Mouse (Mus musculus) embryonic facial prominence, embryonic 14.5 days (tissue): ENCODE measurements at regions not wholly inside any gene's neighbourhood (a gene's known extent, or its start where the extent isn't known, plus 50 kb on each side); places are given as distances from the start of the nearest gene placed in this dataset.
A peak's percentile ranks its signal among the peaks of the same experiment; 100 is the strongest.

Source experiments
- ATAC-seq: fragments of 200-750 bp; cut with Nextera tagmentation; 2 replicates; pipeline ENCODE4 v1.8.0; 2017; ENCODE audit warnings: low read depth, moderate number of reproducible peaks, moderate TSS enrichment
- DNase-seq: peaks from one replicate; pipeline ENCODE4 v3.0.0-alpha.2; 2015; ENCODE audit warnings: low spot score
- H3K27ac ChIP-seq: fragments of 300-500 bp; sonication (generic); replicated peaks from 2 replicates; pipeline ENCODE4 v1.5.1; 2014; ENCODE audit warnings: low read depth, mild to moderate bottlenecking, low read length, moderate library complexity
- H3K27me3 ChIP-seq: fragments of 300-500 bp; sonication (generic); replicated peaks from 2 replicates; pipeline ENCODE4 v1.6.1; 2014; ENCODE audit warnings: low read length; ENCODE audit not compliant: control insufficient read depth, insufficient read depth
- H3K36me3 ChIP-seq: fragments of 300-500 bp; sonication (generic); 2 replicates; pipeline ENCODE4 v1.6.1; 2014; ENCODE audit warnings: low read length, mixed read lengths; ENCODE audit not compliant: control insufficient read depth, insufficient read depth
- H3K4me1 ChIP-seq: fragments of 300-500 bp; sonication (generic); 2 replicates; pipeline ENCODE4 v1.6.1; 2014; ENCODE audit warnings: antibody characterized with exemption, low read length; ENCODE audit not compliant: control insufficient read depth, insufficient read depth
- H3K4me2 ChIP-seq: fragments of 300-500 bp; sonication (generic); 2 replicates; pipeline ENCODE4 v1.6.1; 2014; ENCODE audit warnings: low read depth, mild to moderate bottlenecking, low read length, moderate library complexity, mixed read lengths
- H3K4me3 ChIP-seq: fragments of 300-500 bp; sonication (generic); 2 replicates; pipeline ENCODE4 v1.5.1; 2014; ENCODE audit warnings: low read depth, mild to moderate bottlenecking, low read length
- H3K9ac ChIP-seq: fragments of 300-500 bp; sonication (generic); 2 replicates; pipeline ENCODE4 v1.6.1; 2014; ENCODE audit warnings: low read depth, mild to moderate bottlenecking, low read length, moderate library complexity, mixed read lengths
- H3K9me3 ChIP-seq: fragments of 300-500 bp; sonication (generic); 2 replicates; pipeline ENCODE4 v1.6.1; 2016; ENCODE audit warnings: low read length; ENCODE audit not compliant: control insufficient read depth
- WGBS: fragments of 180-500 bp; shearing (Covaris S2); extraction: QIAGEN DNeasy Blood & Tissue Kit; methylation state at CpG from one replicate; pipeline ENCODE4 v1.1.7; 2014; 5-methylcytosine and 5-hydroxymethylcytosine counted together

- no peak overlapping the region for H3K27ac ChIP-seq
- WGBS, result 60% methylated on average over 4 of the region's 4 CpGs
- DNase-seq (no peak), ATAC-seq (no peak)
- H3K4me1 ChIP-seq, result 0 out of 2 replicates have a peak, but pooled peaks cover 7% of the 10 kb centered on the region
- H3K4me3 ChIP-seq, result no peak overlapping the region
- no peaks in the 10 kb centered on the region for H3K27me3 ChIP-seq
- no peak overlapping the region for H3K9ac ChIP-seq
- no peak overlapping the region for H3K4me2 ChIP-seq
- H3K9me3 ChIP-seq, result 0 out of 2 replicates have a peak, but pooled peaks cover 3% of the 10 kb centered on the region
- no peaks in the 10 kb centered on the region for H3K36me3 ChIP-seq
Observed at GRCm38 (mm10) chr13:29044655-29045054, 91.1 kb upstream of the Sox4 start.

DNA sequence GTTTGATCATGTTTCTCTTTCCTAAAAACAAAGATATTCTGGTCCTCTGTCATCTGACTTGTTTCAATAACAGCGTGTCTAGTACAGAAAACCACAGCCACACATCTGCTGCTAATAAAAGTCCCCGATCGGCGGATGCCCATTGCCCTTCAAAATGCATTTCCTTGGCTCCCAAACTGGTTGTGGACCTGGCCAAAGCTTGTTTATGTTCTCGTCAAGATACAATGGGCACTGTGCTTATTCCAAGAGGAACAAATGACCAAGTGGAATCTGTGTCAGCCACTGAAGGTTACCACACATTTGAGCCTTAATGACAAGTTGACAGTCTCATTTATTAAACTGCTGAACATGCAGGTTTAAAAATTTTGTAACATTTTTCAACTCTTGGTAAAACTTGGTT lies 86.8 kb upstream of the Sox4 start:
- H3K4me3 ChIP-seq, result no peak overlapping the region
- 0 out of 2 replicates have a peak, but pooled peaks cover 7% of the 10 kb centered on the region for H3K4me1 ChIP-seq
- H3K4me2 ChIP-seq, result no peak overlapping the region
- no peak overlapping the region for H3K9ac ChIP-seq
- H3K36me3 ChIP-seq, result no peaks in the 10 kb centered on the region
- H3K27ac ChIP-seq, result no peak overlapping the region
- no peak for DNase-seq
- no peaks in the 10 kb centered on the region for H3K27me3 ChIP-seq
- H3K9me3 ChIP-seq, result 0 out of 2 replicates have a peak, but pooled peaks cover 6% of the 10 kb centered on the region
- WGBS, result 50% methylated on average over 5 of the region's 5 CpGs
- ATAC-seq, result no peak

DNA sequence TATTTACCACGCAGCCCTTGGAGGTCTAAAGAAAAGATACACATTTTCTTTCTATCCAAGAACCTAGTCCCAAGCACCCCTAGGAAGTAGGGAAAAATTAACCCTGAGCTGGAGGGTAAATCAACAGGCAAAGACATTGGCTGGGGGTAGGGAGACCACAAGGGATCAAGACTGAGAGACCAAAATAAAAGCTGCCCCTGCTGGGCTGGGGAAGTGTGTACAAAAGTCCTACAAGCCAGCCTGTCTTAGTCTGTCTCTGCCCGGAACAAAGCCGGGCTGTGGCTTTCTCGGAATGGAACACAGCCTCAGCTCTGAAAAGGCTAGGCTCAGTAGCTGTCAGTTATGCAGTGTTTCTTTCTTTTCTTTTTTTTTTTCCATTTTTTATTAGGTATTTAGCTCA lies 81.4 kb upstream of the Sox4 start:
- Histone ChIP-seq H3K4me3 (no peak overlapping the region), H3K27ac (no peak overlapping the region), H3K4me2 (no peak overlapping the region), H3K36me3 (no peaks in the 10 kb centered on the region), H3K27me3 (no peaks in the 10 kb centered on the region), H3K9me3 (0 out of 2 replicates have a peak, but pooled peaks cover 6% of the 10 kb centered on the region), H3K9ac (no peak overlapping the region), H3K4me1 (no peaks in the 10 kb centered on the region)
- ATAC-seq (peak; percentile 59), DNase-seq (no peak)
- WGBS, result 56% methylated on average over 4 of the region's 4 CpGs

DNA sequence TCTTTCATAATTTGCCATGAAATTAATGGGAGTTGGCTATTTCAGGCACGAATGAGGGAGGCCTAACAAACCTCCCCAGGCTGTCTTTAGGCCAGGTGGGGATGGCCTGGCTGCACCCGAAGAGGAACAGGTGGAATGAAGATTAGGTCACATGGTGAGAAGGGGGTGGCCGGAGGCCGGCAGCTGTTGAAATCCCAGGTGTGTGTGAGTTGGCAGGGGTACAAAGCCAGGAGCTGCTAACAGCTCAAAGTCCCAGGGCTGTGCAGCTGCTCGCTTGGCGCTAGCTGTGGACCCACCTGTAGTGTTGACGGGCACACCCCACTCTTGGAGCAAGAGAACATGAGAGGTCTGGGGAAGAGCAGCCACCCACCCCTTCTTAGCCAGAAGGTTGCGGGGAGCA lies 80.9 kb upstream of the Sox4 start:
- peak; percentile 97 for ATAC-seq

DNA sequence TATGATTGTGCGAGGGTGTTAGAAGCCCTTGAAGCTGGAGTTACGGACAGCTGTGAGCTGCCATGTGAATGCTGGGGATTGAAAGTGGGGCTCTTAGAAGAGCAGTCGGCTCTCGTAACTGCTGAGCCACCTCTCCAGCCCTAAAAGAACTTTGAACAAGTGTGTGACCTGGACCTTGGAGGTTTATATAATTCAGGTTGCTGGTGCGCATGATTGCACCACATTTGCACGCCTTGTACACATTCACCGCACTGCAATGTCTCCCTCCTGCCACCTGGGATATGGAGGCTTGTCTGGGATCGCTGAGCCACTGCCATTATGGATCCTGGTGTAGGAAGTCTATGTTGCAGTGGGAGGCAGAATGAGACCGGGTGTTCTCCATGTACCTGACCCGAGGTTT lies 73.6 kb upstream of the Sox4 start:
- 91% methylated on average over 10 of the region's 10 CpGs for WGBS
- no peaks in the 10 kb centered on the region for H3K27me3 ChIP-seq
- no peaks in the 10 kb centered on the region for H3K4me1 ChIP-seq
- DNase-seq, result no peak
- no peak overlapping the region for H3K4me3 ChIP-seq
- H3K9me3 ChIP-seq, result no peaks in the 10 kb centered on the region
- no peak overlapping the region for H3K27ac ChIP-seq
- H3K36me3 ChIP-seq, result no peaks in the 10 kb centered on the region
- ATAC-seq, result no peak
- H3K4me2 ChIP-seq, result no peak overlapping the region
- H3K9ac ChIP-seq, result no peak overlapping the region

More for the DNA sequence above, 80.9 kb upstream of the Sox4 start:
- peak; percentile 81 for DNase-seq
- Histone ChIP-seq H3K4me2 (no peak overlapping the region), H3K9ac (no peak overlapping the region), H3K36me3 (no peaks in the 10 kb centered on the region), H3K4me1 (no peaks in the 10 kb centered on the region), H3K4me3 (no peak overlapping the region), H3K27ac (no peak overlapping the region), H3K27me3 (no peaks in the 10 kb centered on the region), H3K9me3 (0 out of 2 replicates have a peak, but pooled peaks cover 1% of the 10 kb centered on the region)
- WGBS, result 29% methylated on average over 8 of the region's 8 CpGs

GRCm38 (mm10) chr13:29023486-29023885 lies 70.0 kb upstream of the Sox4 start:
- ATAC-seq, result no peak
- no peaks in the 10 kb centered on the region for H3K27me3 ChIP-seq
- H3K36me3 ChIP-seq, result no peaks in the 10 kb centered on the region
- H3K9ac ChIP-seq, result no peak overlapping the region
- H3K4me1 ChIP-seq, result no peaks in the 10 kb centered on the region
- H3K27ac ChIP-seq, result no peak overlapping the region
- no peaks in the 10 kb centered on the region for H3K9me3 ChIP-seq
- 92% methylated on average over 1 of the region's 1 CpGs for WGBS
- no peak overlapping the region for H3K4me3 ChIP-seq
- H3K4me2 ChIP-seq, result no peak overlapping the region
- DNase-seq, result no peak

GRCm38 (mm10) chr13:29019839-29020238 lies 66.3 kb upstream of the Sox4 start:
- Histone ChIP-seq H3K9me3 (no peaks in the 10 kb centered on the region), H3K4me3 (no peak overlapping the region), H3K36me3 (no peaks in the 10 kb centered on the region), H3K27ac (no peak overlapping the region), H3K4me2 (no peak overlapping the region), H3K27me3 (no peaks in the 10 kb centered on the region), H3K4me1 (peaks cover 3% of the 10 kb centered on the region; the same call in 1 of the 2 replicates), H3K9ac (no peak overlapping the region)
- DNase-seq (no peak), ATAC-seq (no peak)
- WGBS, result 93% methylated on average over 3 of the region's 3 CpGs

GRCm38 (mm10) chr13:29016145-29016651 lies 62.7 kb upstream of the Sox4 start:
- no peak overlapping the region for H3K4me3 ChIP-seq
- no peak overlapping the region for H3K27ac ChIP-seq
- DNase-seq (peak; percentile 19), ATAC-seq (no peak)
- 81% methylated on average over 25 of the region's 25 CpGs for WGBS
- H3K36me3 ChIP-seq, result no peaks in the 10 kb centered on the region
- 0 out of 2 replicates have a peak overlapping the region, but pooled peaks have one; percentile 29 for H3K4me2 ChIP-seq
- H3K9me3 ChIP-seq, result no peaks in the 10 kb centered on the region
- peaks cover 3% of the 10 kb centered on the region; the same call in 1 of the 2 replicates for H3K4me1 ChIP-seq
- H3K9ac ChIP-seq, result no peak overlapping the region
- H3K27me3 ChIP-seq, result no peaks in the 10 kb centered on the region

GRCm38 (mm10) chr13:29015605-29015994 lies 62.1 kb upstream of the Sox4 start:
- peak; percentile 65; the same call in 1 of the 2 replicates for ATAC-seq
- H3K4me1 ChIP-seq, result peaks cover 3% of the 10 kb centered on the region; the same call in 1 of the 2 replicates
- peak overlapping the region; percentile 29 for H3K4me2 ChIP-seq
- no peak overlapping the region for H3K9ac ChIP-seq
- no peaks in the 10 kb centered on the region for H3K36me3 ChIP-seq
- peak overlapping the region; percentile 1; the same call in 1 of the 2 replicates for H3K4me3 ChIP-seq
- H3K9me3 ChIP-seq, result no peaks in the 10 kb centered on the region
- DNase-seq, result peak; percentile 24
- no peak overlapping the region for H3K27ac ChIP-seq
- H3K27me3 ChIP-seq, result no peaks in the 10 kb centered on the region
- 51% methylated on average over 9 of the region's 9 CpGs for WGBS
